Mouse (Mus musculus): ENCODE measurements at regions not wholly inside any gene's neighbourhood (a gene's known extent, or its start where the extent isn't known, plus 50 kb on each side); places are given as distances from the start of the nearest gene placed in this dataset.

GRCm38 (mm10) chrX:11097581-11098254 is 201.3 kb upstream of the H2al1a start:
- no peak for TF ChIP-seq CTCF (conservative IDR thresholded peaks at IDR 0.05)
- no peak for DNase-seq (ENCODE audit: low spot score in 2 of 2)
- no peak overlapping the region for H3K4me3 ChIP-seq
- H3K27ac ChIP-seq, result no peak overlapping the region

GRCm38 (mm10) chrX:11098366-11098765 is 200.7 kb upstream of the H2al1a start:
- Histone ChIP-seq H3K4me3 (no peak overlapping the region), H3K27ac (no peak overlapping the region)
- no peak for TF ChIP-seq CTCF (conservative IDR thresholded peaks at IDR 0.05)
- DNase-seq (ENCODE audit: low spot score in 2 of 2), result no peak

GRCm38 (mm10) chrX:11099146-11100087 is 199.6 kb upstream of the H2al1a start:
- Histone ChIP-seq H3K4me3 (no peak overlapping the region), H3K27ac (peak overlapping the region; percentile 48; the same call in 1 of the 2 replicates)
- no peak for TF ChIP-seq CTCF (conservative IDR thresholded peaks at IDR 0.05)
- peak in 1 of 2 experiments; percentile 33 for DNase-seq (ENCODE audit: low spot score in 2 of 2)

GRCm38 (mm10) chrX:11100935-11101334 is 198.1 kb upstream of the H2al1a start:
- Histone ChIP-seq H3K4me3 (no peak overlapping the region), H3K27ac (no peak overlapping the region)
- TF ChIP-seq CTCF (conservative IDR thresholded peaks at IDR 0.05), result peak; percentile 70
- DNase-seq (ENCODE audit: low spot score in 2 of 2), result peak in 1 of 2 experiments; percentile 30

- H3K27ac ChIP-seq, result no peak overlapping the region
- no peak for DNase-seq (ENCODE audit: low spot score in 2 of 2)
- H3K4me3 ChIP-seq, result no peak overlapping the region
- TF ChIP-seq CTCF (conservative IDR thresholded peaks at IDR 0.05), result no peak
Observed at GRCm38 (mm10) chrX:11131253-11131652, 167.8 kb upstream of the H2al1a start.

- no peak overlapping the region for H3K4me3 ChIP-seq
- TF ChIP-seq CTCF (conservative IDR thresholded peaks at IDR 0.05), result no peak
- no peak for DNase-seq (ENCODE audit: low spot score in 2 of 2)
- no peak overlapping the region for H3K27ac ChIP-seq
Observed at GRCm38 (mm10) chrX:11139971-11140421, 159.1 kb upstream of the H2al1a start.

- TF ChIP-seq CTCF (conservative IDR thresholded peaks at IDR 0.05), result peak; percentile 59
- no peak for DNase-seq (ENCODE audit: low spot score in 2 of 2)
- no peak overlapping the region for H3K27ac ChIP-seq
- H3K4me3 ChIP-seq, result no peak overlapping the region
Observed at GRCm38 (mm10) chrX:11141294-11141693, 157.8 kb upstream of the H2al1a start.

- no peak overlapping the region for H3K4me3 ChIP-seq
- DNase-seq (ENCODE audit: low spot score in 2 of 2), result peak in 1 of 2 experiments; percentile 46
- H3K27ac ChIP-seq, result no peak overlapping the region
- no peak for TF ChIP-seq CTCF (conservative IDR thresholded peaks at IDR 0.05)
Observed at GRCm38 (mm10) chrX:11158416-11158815, 140.6 kb upstream of the H2al1a start.

- no peak overlapping the region for H3K27ac ChIP-seq
- H3K4me3 ChIP-seq, result no peak overlapping the region
- no peak for DNase-seq (ENCODE audit: low spot score in 2 of 2)
- no peak for TF ChIP-seq CTCF (conservative IDR thresholded peaks at IDR 0.05)
Observed at GRCm38 (mm10) chrX:11170416-11170815, 128.6 kb upstream of the H2al1a start.

GRCm38 (mm10) chrX:11180194-11180816 is 118.8 kb upstream of the H2al1a start:
- H3K4me3 ChIP-seq, result no peak overlapping the region
- H3K27ac ChIP-seq, result no peak overlapping the region
- no peak for DNase-seq (ENCODE audit: low spot score in 2 of 2)
- TF ChIP-seq CTCF (conservative IDR thresholded peaks at IDR 0.05), result no peak

- H3K4me3 ChIP-seq, result no peak overlapping the region
- DNase-seq (ENCODE audit: low spot score in 2 of 2), result peak in 1 of 2 experiments; percentile 14
- peak; percentile 46 for TF ChIP-seq CTCF (conservative IDR thresholded peaks at IDR 0.05)
- no peak overlapping the region for H3K27ac ChIP-seq
Observed at GRCm38 (mm10) chrX:11181855-11182254, 117.2 kb upstream of the H2al1a start.

- TF ChIP-seq CTCF (conservative IDR thresholded peaks at IDR 0.05), result no peak
- DNase-seq (ENCODE audit: low spot score in 2 of 2), result no peak
Observed at GRCm38 (mm10) chrX:11190851-11191250, 108.2 kb upstream of the H2al1a start.

GRCm38 (mm10) chrX:11204135-11204534 is 94.9 kb upstream of the H2al1a start:
- TF ChIP-seq CTCF (conservative IDR thresholded peaks at IDR 0.05), result no peak
- no peak overlapping the region for H3K27ac ChIP-seq
- no peak for DNase-seq (ENCODE audit: low spot score in 2 of 2)
- H3K4me3 ChIP-seq, result no peak overlapping the region

More at GRCm38 (mm10) chrX:11190851-11191250, 108.2 kb upstream of the H2al1a start:
- Histone ChIP-seq H3K27ac (no peak overlapping the region), H3K4me3 (no peak overlapping the region)

Measured in layer of hippocampus, adult 2 months (tissue).